25 mouse cellular contexts compared by ENCODE assay signal in the genomic region with DNA sequence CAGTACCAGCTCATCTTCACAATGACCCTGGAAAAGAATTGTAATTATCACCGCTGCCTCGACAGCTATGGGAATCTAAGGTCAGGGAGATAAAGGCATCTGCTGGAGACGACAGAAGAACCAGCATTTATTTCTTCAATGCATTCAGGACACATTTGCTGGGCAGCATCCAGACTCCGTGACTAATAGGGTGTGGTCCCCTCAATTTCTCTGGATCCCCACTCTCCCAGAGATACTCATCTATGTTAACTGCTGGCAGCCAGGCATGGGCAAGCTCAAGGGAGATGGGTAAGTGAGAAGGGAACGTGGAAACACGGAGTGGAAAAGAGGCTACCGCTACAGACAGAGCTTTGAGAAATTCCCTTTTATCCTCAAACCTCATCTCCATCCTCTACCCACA. TPM values are rescaled to one million over a fixed set of nuclear protein-coding genes. Genes with fewer than 3 reads are reported as not detected.
DNase-seq lines count a peak whose midpoint lies in the region; ATAC-seq and TF ChIP-seq lines count a peak whose summit lies in the region.
"Had no signal": no experiment of that assay in that cellular context is flagged by ENCODE, and none has a peak within 500 bp of the region (broad histone marks: within the 10 kb centered on the region; RNA-seq: fewer than 3 reads in every experiment).

No protein-coding gene starts in this region.

- no peak for TF ChIP-seq POLR2A in myocyte (IDR thresholded peaks at IDR 0.05; ENCODE audit: insufficient read length, low read depth)

- no peak overlapping the region for H3ac ChIP-seq in myocyte (ENCODE audit: control insufficient read depth, insufficient read length)

- no peak overlapping the region for H3K4me3 ChIP-seq in heart, embryonic 10.5 days
- no peak overlapping the region for H3K4me3 ChIP-seq in myocyte
- no peak overlapping the region for H3K4me3 ChIP-seq in stomach, postnatal 0 days (ENCODE audit: low read depth, low read length)
- H3K4me3 ChIP-seq: embryonic facial prominence, embryonic 10.5 days; embryonic facial prominence, embryonic 13.5 days; erythroblast, embryonic 14.5 days; forebrain, embryonic 12.5 days; forebrain, embryonic 15.5 days; heart, adult 2 months; hindbrain, embryonic 12.5 days; hindbrain, embryonic 15.5 days had no signal

- peaks cover 3% of the 10 kb centered on the region; the same call in 1 of the 2 replicates for H3K9me3 ChIP-seq in heart, embryonic 10.5 days
- H3K9me3 ChIP-seq in stomach, postnatal 0 days (ENCODE audit: control insufficient read depth, low read length): no peaks in the 10 kb centered on the region
- H3K9me3 ChIP-seq: embryonic facial prominence, embryonic 13.5 days; forebrain, embryonic 15.5 days; hindbrain, embryonic 12.5 days; hindbrain, embryonic 15.5 days had no signal

- no peak for DNase-seq in heart, embryonic 10.5 days (ENCODE audit: low spot score)
- DNase-seq in heart, adult 11 months: no peak
- peak; percentile 41 for DNase-seq in MN1 (ENCODE audit: low spot score)
- DNase-seq in gastrocnemius, postnatal 14 days: peak; percentile 45
- no peak for DNase-seq in kidney, postnatal 36 days
- no peak for DNase-seq in stomach, postnatal 0 days (ENCODE audit: low spot score)
- DNase-seq: adrenal gland, adult 2 months; adrenal gland, postnatal 14 days; cerebellum, adult 11 months; cerebellum, adult 2 months; cerebellum, adult 9-11 months; cerebellum, postnatal 25 days; embryo, embryonic 11 days; heart, adult 2 months had no signal

- 0 out of 2 replicates have a peak overlapping the region, but pooled peaks have one; percentile 8 for H3K27ac ChIP-seq in heart, embryonic 10.5 days
- no peak overlapping the region for H3K27ac ChIP-seq in stomach, postnatal 0 days (replicated peaks)
- H3K27ac ChIP-seq: embryonic facial prominence, embryonic 13.5 days; forebrain, embryonic 12.5 days; forebrain, embryonic 15.5 days; heart, adult 2 months; hindbrain, embryonic 12.5 days; hindbrain, embryonic 15.5 days had no signal

- H3K27me3 ChIP-seq in heart, embryonic 10.5 days (ENCODE audit: insufficient read depth, poor library complexity, severe bottlenecking): peaks cover 5% of the 10 kb centered on the region
- H3K27me3 ChIP-seq in myocyte (ENCODE audit: control insufficient read depth, insufficient read depth, insufficient read length): no peaks in the 10 kb centered on the region
- H3K27me3 ChIP-seq in stomach, postnatal 0 days (ENCODE audit: control insufficient read depth, insufficient read depth, low read length): no peaks in the 10 kb centered on the region
- H3K27me3 ChIP-seq: forebrain, embryonic 12.5 days; forebrain, embryonic 15.5 days; hindbrain, embryonic 12.5 days; hindbrain, embryonic 15.5 days had no signal

- peak overlapping the region; percentile 39 for H3K4me2 ChIP-seq in myocyte (ENCODE audit: low read depth)
- H3K4me2 ChIP-seq in stomach, postnatal 0 days (replicated peaks; ENCODE audit: low read depth): no peak overlapping the region
- H3K4me2 ChIP-seq: embryonic facial prominence, embryonic 13.5 days; forebrain, embryonic 12.5 days; forebrain, embryonic 15.5 days; heart, embryonic 11.5 days; hindbrain, embryonic 12.5 days; hindbrain, embryonic 15.5 days had no signal

- no peak for ATAC-seq in stomach, postnatal 0 days (ENCODE audit: low FRiP score, low TSS enrichment)
- ATAC-seq: forebrain, embryonic 15.5 days had no signal

- TF ChIP-seq EP300 in stomach, postnatal 0 days (optimal IDR thresholded peaks at IDR 0.05): no peak

- peaks cover 4% of the 10 kb centered on the region; the same call in 1 of the 2 replicates for H3K36me3 ChIP-seq in heart, embryonic 10.5 days
- H3K36me3 ChIP-seq in myocyte (ENCODE audit: control insufficient read depth, insufficient read depth): no peaks in the 10 kb centered on the region
- H3K36me3 ChIP-seq in stomach, postnatal 0 days (ENCODE audit: control insufficient read depth, insufficient read depth, low read length): no peaks in the 10 kb centered on the region
- H3K36me3 ChIP-seq: embryonic facial prominence, embryonic 10.5 days; embryonic facial prominence, embryonic 13.5 days; forebrain, embryonic 12.5 days; forebrain, embryonic 15.5 days; hindbrain, embryonic 12.5 days; hindbrain, embryonic 15.5 days had no signal

- peaks cover 22% of the 10 kb centered on the region for H3K4me1 ChIP-seq in heart, embryonic 10.5 days
- no peaks in the 10 kb centered on the region for H3K4me1 ChIP-seq in stomach, postnatal 0 days (replicated peaks; ENCODE audit: control insufficient read depth, insufficient read depth)
- H3K4me1 ChIP-seq: forebrain, embryonic 15.5 days had no signal

- no peak for TF ChIP-seq CTCF in stomach, postnatal 0 days (IDR thresholded peaks at IDR 0.05; ENCODE audit: low read depth)

- no peaks in the 10 kb centered on the region for H3K79me2 ChIP-seq in myocyte (ENCODE audit: control insufficient read depth, insufficient read depth)

- intact Hi-C loops in gastrocnemius, postnatal 14 days (cut with DNase I; ENCODE audit: low total_unique reads): no loop called here

- no peak overlapping the region for H3K9ac ChIP-seq in stomach, postnatal 0 days (ENCODE audit: low read length)
- H3K9ac ChIP-seq: embryonic facial prominence, embryonic 13.5 days; forebrain, embryonic 12.5 days; forebrain, embryonic 15.5 days; hindbrain, embryonic 12.5 days; hindbrain, embryonic 15.5 days had no signal

- WGBS in heart, embryonic 10.5 days: 68% methylated on average over 7 of the region's 7 CpGs
- 68% methylated on average over 7 of the region's 7 CpGs for WGBS in stomach, postnatal 0 days

TF ChIP-seq in myocyte, 11 proteins besides CTCF, POLR2A, EP300 and RAD21:
- TF ChIP-seq MYOG (IDR thresholded peaks at IDR 0.05; ENCODE audit: control insufficient read depth in 1 of 3, insufficient read depth in 1 of 3, insufficient read length in 2 of 3, low read depth in 2 of 3): no peak
- TF ChIP-seq E2F4 (IDR thresholded peaks at IDR 0.05; ENCODE audit: insufficient read depth): no peak
- TF ChIP-seq TCF3 (IDR thresholded peaks at IDR 0.05; ENCODE audit: insufficient read length, low read depth): no peak

RNA-seq across cellular contexts. Expression of gene Pkdcc, which starts 34.0 kb away (rescaled TPM):
- polyA plus RNA-seq in heart, embryonic 10.5 days (2016; fragmentation: Nextera tagmentation; extraction: Ambion mirVana): 13.8 and 27.4 TPM in 2 replicates
- total RNA-seq in gastrocnemius, postnatal 14 days (2021): 10 to 100 TPM; 56.6 to 62.4 TPM
- polyA plus RNA-seq in myocyte (2012; fragmentation: generic; extraction: Trizol): 14.1 TPM
- 10.3 and 14.1 TPM in 2 replicates for polyA plus RNA-seq in stomach, postnatal 0 days (2015; fragmentation: Nextera tagmentation; extraction: Ambion mirVana)
- total RNA-seq: common myeloid progenitor, adult 5-6 weeks; hematopoietic stem cell, adult 5-6 weeks had no signal

Comparison
In these comparisons a context has a peak if more than half of its experiments do, and no peak if none do; other contexts are left out.
1. DNase-seq: peak in MN1 (single experiment) and gastrocnemius, postnatal 14 days (single experiment); none in heart, embryonic 10.5 days (single experiment), heart, adult 11 months (single experiment), kidney, postnatal 36 days (0 of 2) and stomach, postnatal 0 days (single experiment).